Mouse (Mus musculus) adrenal gland, postnatal 10 days (tissue): ENCODE data around the gene Fars2. TPM values are rescaled to one million over a fixed set of nuclear protein-coding genes. Genes with fewer than 3 reads are reported as not detected.
A peak's percentile ranks its signal among the peaks of the same experiment; 100 is the strongest.

Source experiments
- DNase-seq: peaks from one replicate; pipeline ENCODE4 v3.0.0; 2021; ENCODE audit warnings: mixed read lengths
- long read RNA-seq, 2 experiments: library from polyadenylated mRNA; stranded (forward); transcript quantifications; one replicate each; pipeline ENCODE4 v2.0.0; 2021
- total RNA-seq, 2 experiments: library from RNA; stranded (reverse); gene quantifications; 2 replicates each; pipeline ENCODE4 v1.2.3; 2021

The Fars2 gene
- 10 to 100 TPM; 86.3 to 88.6 TPM for total RNA-seq
- long read RNA-seq, experiment 1, transcript Fars2-204 (1 exons, 461 nt), result minor isoform, 9 of 213 reads
- long read RNA-seq, experiment 1, transcript Fars2-208 (8 exons, 1,750 nt), result minor isoform, 5 of 213 reads
- long read RNA-seq, experiment 1, transcript Fars2-201 (7 exons, 2,125 nt), result major isoform, 171 of 213 reads
- long read RNA-seq, experiment 1, partial matches to known transcripts, result 6 of 213 reads
- long read RNA-seq, experiment 1, other reads (novel, unspliced or antisense), result 21 of 213 reads
- long read RNA-seq, experiment 2, transcript Fars2-201 (7 exons, 2,125 nt), result major isoform, 76 of 85 reads
- long read RNA-seq, experiment 2, partial matches to known transcripts, result 1 of 85 reads
- long read RNA-seq, experiment 2, other reads (novel, unspliced or antisense), result 6 of 85 reads

- peak; percentile 99 for DNase-seq
Measured at GRCm38 (mm10) chr13:36117143-36118014, at the start of gene Fars2, which contains the start of gene Lyrm4. Fars2 (plus strand) TSS chr13:36117412. Lyrm4 (minus strand) TSS chr13:36117526.

- no peak for DNase-seq
Measured at GRCm38 (mm10) chr13:36074484-36074883, 42.7 kb upstream of the Fars2 start.

- DNase-seq, result no peak
Measured at GRCm38 (mm10) chr13:36081591-36081990, 35.6 kb upstream of the Fars2 start.

- DNase-seq, result no peak
Measured at GRCm38 (mm10) chr13:36084701-36085100, 32.5 kb upstream of the Fars2 start.

GRCm38 (mm10) chr13:36085971-36086370, 31.2 kb upstream of the Fars2 start:
- DNase-seq, result no peak

GRCm38 (mm10) chr13:36086608-36087391, 30.4 kb upstream of the Fars2 start:
- peak; percentile 48 for DNase-seq

- no peak for DNase-seq
Measured at GRCm38 (mm10) chr13:36087427-36087826, 29.8 kb upstream of the Fars2 start.

GRCm38 (mm10) chr13:36088168-36088567, 29.0 kb upstream of the Fars2 start:
- DNase-seq, result no peak

- no peak for DNase-seq
Measured at GRCm38 (mm10) chr13:36096684-36097383, 20.4 kb upstream of the Fars2 start.

GRCm38 (mm10) chr13:36105591-36105990, 11.6 kb upstream of the Fars2 start:
- DNase-seq, result no peak

GRCm38 (mm10) chr13:36108528-36108927, 8.7 kb upstream of the Fars2 start:
- DNase-seq, result no peak

GRCm38 (mm10) chr13:36111331-36111730, 5.9 kb upstream of the Fars2 start:
- no peak for DNase-seq

GRCm38 (mm10) chr13:36113181-36113580, 4.0 kb upstream of the Fars2 start:
- no peak for DNase-seq

GRCm38 (mm10) chr13:36116520-36117142, 581 bp upstream of the Fars2 start:
- peak; percentile 37 for DNase-seq

- DNase-seq, result no peak
Measured at GRCm38 (mm10) chr13:36119684-36120083, 2.5 kb downstream of the Fars2 start.

- DNase-seq, result no peak
Measured at GRCm38 (mm10) chr13:36120606-36121005, 3.4 kb downstream of the Fars2 start.

- no peak for DNase-seq
Measured at GRCm38 (mm10) chr13:36129360-36130054, 12.3 kb downstream of the Fars2 start.

GRCm38 (mm10) chr13:36131401-36131800, 14.2 kb downstream of the Fars2 start:
- DNase-seq, result peak; percentile 38

GRCm38 (mm10) chr13:36131992-36132649, 14.9 kb downstream of the Fars2 start:
- DNase-seq, result no peak

- no peak for DNase-seq
Measured at GRCm38 (mm10) chr13:36139703-36140102, 22.5 kb downstream of the Fars2 start.
